Mouse (Mus musculus) MN1 (cell line): ENCODE measurements around the gene Pgpep1l.

ENCODE experiments used
- DNase-seq: peaks from one replicate; pipeline ENCODE4 v3.0.0-alpha.2; 2016; ENCODE audit warnings: low spot score

The Pgpep1l gene

DNA sequence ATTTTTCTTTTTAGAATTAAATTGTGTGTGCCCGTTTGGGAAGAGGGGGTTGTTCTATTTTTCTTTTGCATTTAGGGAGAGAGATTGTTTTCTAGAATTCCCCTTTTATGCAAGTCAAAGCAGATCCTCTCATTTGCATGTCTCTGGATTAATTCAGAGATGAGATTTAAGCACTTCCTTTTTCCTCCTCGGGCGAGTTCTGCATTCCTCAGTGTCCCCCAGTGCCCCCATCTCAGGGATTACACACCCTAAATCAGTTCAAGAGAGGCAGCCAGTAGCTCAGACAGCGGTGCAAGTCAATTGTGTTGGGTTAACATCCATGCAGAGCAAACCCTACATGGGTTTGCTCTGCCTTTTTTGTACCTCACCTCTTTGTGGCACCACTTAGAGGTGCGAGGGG is 50.2 kb downstream of the Pgpep1l start:
- no peak for DNase-seq

DNA sequence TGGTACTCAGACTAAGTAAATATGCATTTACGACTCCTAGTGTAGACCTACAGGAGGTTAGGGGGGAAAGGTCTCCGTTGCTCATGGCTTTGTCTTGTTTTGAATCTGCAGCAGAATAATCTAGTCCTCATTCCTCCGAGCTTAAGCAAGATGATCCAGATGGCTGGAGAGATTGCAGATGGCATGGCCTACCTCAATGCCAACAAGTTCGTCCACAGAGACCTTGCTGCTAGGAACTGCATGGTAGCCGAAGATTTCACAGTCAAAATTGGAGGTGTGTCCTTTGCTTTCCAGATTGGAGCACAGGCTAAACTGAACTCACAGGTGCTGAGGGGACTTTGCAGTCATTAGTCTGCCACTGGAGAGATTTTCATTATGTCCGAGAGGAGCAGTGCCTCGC is 52.1 kb downstream of the Pgpep1l start:
- DNase-seq: no peak

DNA sequence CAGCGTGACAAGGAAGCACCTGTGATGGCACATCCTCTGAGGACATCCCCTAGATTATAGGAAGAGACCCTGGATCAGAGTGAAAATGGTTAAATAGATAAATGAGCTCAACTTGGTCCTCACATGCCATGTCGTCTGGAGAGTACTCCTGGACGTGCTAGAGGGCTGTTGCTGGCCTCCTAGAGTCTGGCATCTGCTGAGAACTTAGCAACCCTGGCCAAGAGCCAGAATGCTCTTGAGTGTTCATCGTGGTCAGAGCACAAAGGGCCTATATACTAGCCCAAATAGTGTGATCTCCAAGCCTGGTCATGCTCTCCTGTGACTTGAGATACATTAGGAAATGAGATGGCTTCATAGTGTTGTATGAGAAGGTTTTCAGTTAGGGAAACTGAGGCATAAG is 53.6 kb downstream of the Pgpep1l start:
- no peak for DNase-seq

GRCm38 (mm10) chr7:68209039-68209438 is 55.0 kb downstream of the Pgpep1l start:
- no peak for DNase-seq

GRCm38 (mm10) chr7:68205776-68206427 is 58.1 kb downstream of the Pgpep1l start:
- no peak for DNase-seq

GRCm38 (mm10) chr7:68199609-68200008 is 64.4 kb downstream of the Pgpep1l start:
- no peak for DNase-seq

DNA sequence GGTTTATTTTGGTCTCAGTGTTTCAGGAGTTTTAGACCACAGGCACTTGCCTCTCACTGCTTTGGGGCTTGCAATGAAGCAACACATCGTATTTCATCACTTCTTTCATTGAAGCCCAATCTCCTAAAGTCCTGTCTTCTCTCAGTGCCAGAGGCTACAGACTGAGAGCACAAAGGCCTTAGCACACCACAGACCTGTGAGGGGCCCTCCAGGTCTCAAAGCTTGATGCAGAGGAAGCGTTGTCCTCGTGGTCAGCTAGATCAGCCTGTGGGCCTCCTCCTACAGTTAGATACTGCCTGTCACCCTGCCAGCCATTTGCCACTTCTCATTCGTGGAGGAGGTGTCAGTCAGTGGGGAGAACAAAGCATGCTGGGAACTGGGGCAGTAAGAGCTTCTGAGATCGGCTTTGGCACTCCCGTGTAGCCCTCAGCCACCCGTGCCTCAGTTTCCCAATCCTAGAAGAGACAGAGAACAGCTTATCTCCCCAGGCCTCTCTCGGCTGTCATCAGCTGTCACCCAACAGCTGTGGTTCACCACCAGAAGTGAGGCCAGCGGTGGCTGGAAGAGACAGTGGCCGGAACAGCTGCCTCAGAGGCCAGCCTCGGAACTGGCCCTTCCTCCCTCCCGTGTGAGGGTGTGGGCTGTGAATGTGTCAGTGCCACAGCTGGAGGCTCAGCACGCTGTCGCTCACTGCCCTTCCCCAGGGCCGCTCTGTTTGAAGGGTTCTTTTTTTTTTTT is 69.9 kb downstream of the Pgpep1l start:
- no peak for DNase-seq

- no peak for DNase-seq
Measured at GRCm38 (mm10) chr7:68189691-68190456, 74.2 kb downstream of the Pgpep1l start.

- no peak for DNase-seq
Measured at GRCm38 (mm10) chr7:68189211-68189610, 74.8 kb downstream of the Pgpep1l start.
